Mouse (Mus musculus) liver, postnatal 0 days (tissue): Measurements from ENCODE around the gene Robo4.

ENCODE experiments used
- CTCF ChIP-seq: sonication (generic); IDR thresholded peaks from 2 replicates; pipeline ENCODE4 v1.5.1; 2016; ENCODE audit warnings: antibody characterized with exemption, low read depth
- EP300 ChIP-seq: IDR thresholded peaks from 2 replicates; pipeline ENCODE4 v1.6.1; 2016; ENCODE audit warnings: antibody characterized with exemption, low read depth, mild to moderate bottlenecking

- no peak for TF ChIP-seq EP300
- TF ChIP-seq CTCF, result no peak
Measured at GRCm38 (mm10) chr9:37375718-37376117, 26.0 kb upstream of the Robo4 start.
